Mouse (Mus musculus): Measurements from ENCODE around the gene Olfr770.

DNA sequence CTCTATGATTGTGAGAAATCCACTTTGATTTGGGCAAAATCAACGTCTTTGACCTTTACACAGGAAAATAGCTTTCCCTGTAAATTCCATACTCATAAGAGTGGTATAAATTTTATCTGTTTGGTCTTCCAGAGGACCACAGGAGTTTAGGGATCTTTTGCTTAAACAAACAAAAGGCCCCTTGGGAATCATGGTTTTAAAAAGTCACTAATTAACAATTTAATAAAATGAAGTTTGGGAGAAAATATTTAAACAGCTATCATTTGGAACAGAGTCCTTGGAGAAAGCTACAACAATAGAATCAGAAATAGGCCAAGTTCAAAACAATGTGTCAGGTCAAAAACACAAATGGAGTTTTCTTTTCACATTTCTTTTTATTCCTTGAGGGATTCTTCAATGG lies 39.5 kb downstream of the Olfr770 start, which contains the start of gene Olfr768:
- TF ChIP-seq CTCF (IDR thresholded peaks at IDR 0.05; ENCODE audit: extremely low read depth, insufficient read depth, insufficient read length, insufficient replicate concordance) (no peak), POLR2A (IDR thresholded peaks at IDR 0.05; ENCODE audit: low read depth, low read length) (no peak)
